10 mouse cellular contexts compared by ENCODE assay signal in the genomic region with DNA sequence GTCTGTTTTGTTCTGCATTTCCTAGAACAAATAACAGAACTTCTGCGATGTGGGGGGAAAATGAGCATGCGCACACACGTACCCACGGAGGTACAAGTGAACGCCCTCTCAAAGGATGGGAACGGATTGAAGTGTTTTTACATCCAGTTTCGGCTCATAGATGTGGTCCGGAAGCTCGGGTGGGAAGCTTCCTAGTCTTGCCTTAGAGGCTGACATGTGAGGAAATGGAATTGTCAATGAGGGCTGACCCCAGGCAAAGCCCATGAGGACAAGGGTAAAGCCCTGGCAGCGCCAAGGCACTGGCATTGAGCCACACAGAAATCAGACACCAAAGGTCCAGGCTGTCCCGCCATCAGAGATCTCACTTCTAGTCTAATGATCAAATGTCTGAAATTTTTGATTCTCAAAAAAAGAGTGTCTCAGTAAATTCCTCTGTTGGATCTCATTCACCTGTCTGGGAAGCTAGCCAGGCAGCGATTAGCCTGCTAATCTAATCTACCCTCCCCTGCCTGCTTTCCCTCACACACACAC.
DNase-seq lines count a peak whose midpoint lies in the region; ATAC-seq and TF ChIP-seq lines count a peak whose summit lies in the region.
"Had no signal": no experiment of that assay in that cellular context is flagged by ENCODE, and none has a peak within 500 bp of the region (broad histone marks: within the 10 kb centered on the region; RNA-seq: fewer than 3 reads in every experiment).

No protein-coding gene starts in this region.

- peak; percentile 12 for DNase-seq in heart, adult 8-10 months (ENCODE audit: low spot score)
- DNase-seq in cerebellum, adult 9-10 months, result peak; percentile 27
- DNase-seq in layer of hippocampus, adult 2 months (ENCODE audit: low spot score in 2 of 2), result peak in 1 of 2 experiments; percentile 60
- DNase-seq in right cerebral cortex, postnatal 10 days (ENCODE audit: low spot score in 2 of 2), result peak; percentile 44 to 54
- DNase-seq in lung, postnatal 0 days (ENCODE audit: low spot score), result no peak
- no peak for DNase-seq in thymus, postnatal 14 days

- peaks cover 19% of the 10 kb centered on the region for H3K4me1 ChIP-seq in heart, embryonic 12.5 days (replicated peaks)
- H3K4me1 ChIP-seq in heart, embryonic 16.5 days (ENCODE audit: control insufficient read depth, insufficient read depth, low read length), result peaks cover 15% of the 10 kb centered on the region
- no peaks in the 10 kb centered on the region for H3K4me1 ChIP-seq in lung, postnatal 0 days (ENCODE audit: insufficient read depth, low read depth, low read length)
- H3K4me1 ChIP-seq: liver, embryonic 15.5 days had no signal

- no peak overlapping the region for H3K9ac ChIP-seq in heart, embryonic 12.5 days
- no peak overlapping the region for H3K9ac ChIP-seq in heart, embryonic 16.5 days (ENCODE audit: low read length)
- no peak overlapping the region for H3K9ac ChIP-seq in lung, postnatal 0 days (replicated peaks; ENCODE audit: low read depth)
- H3K9ac ChIP-seq: liver, embryonic 15.5 days had no signal

- no peaks in the 10 kb centered on the region for H3K9me3 ChIP-seq in heart, embryonic 12.5 days (replicated peaks)
- H3K9me3 ChIP-seq in heart, embryonic 16.5 days (replicated peaks; ENCODE audit: control insufficient read depth, low read length), result no peaks in the 10 kb centered on the region
- no peaks in the 10 kb centered on the region for H3K9me3 ChIP-seq in lung, postnatal 0 days (ENCODE audit: low read length)
- H3K9me3 ChIP-seq: G1E; liver, embryonic 15.5 days had no signal

- no peak overlapping the region for H3K27ac ChIP-seq in heart, embryonic 12.5 days (ENCODE audit: poor library complexity, severe bottlenecking)
- peak overlapping the region; percentile 41; the same call in 1 of the 2 replicates for H3K27ac ChIP-seq in heart, embryonic 16.5 days (ENCODE audit: low read length)
- H3K27ac ChIP-seq in layer of hippocampus, adult 2 months, result peak overlapping the region; percentile 79
- no peak overlapping the region for H3K27ac ChIP-seq in lung, postnatal 0 days (ENCODE audit: low read length)
- H3K27ac ChIP-seq: liver, embryonic 15.5 days had no signal

- ATAC-seq in heart, embryonic 12.5 days (ENCODE audit: insufficient number of reproducible peaks, low FRiP score), result no peak
- ATAC-seq in heart, embryonic 16.5 days (replicated peaks; ENCODE audit: extremely low read depth, insufficient read depth, low FRiP score), result no peak
- ATAC-seq in lung, postnatal 0 days, result no peak

- no peak for TF ChIP-seq CTCF in layer of hippocampus, adult 2 months (conservative IDR thresholded peaks at IDR 0.05)
- no peak for TF ChIP-seq CTCF in lung, postnatal 0 days (IDR thresholded peaks at IDR 0.05)

- H3K36me3 ChIP-seq in heart, embryonic 12.5 days, result no peaks in the 10 kb centered on the region
- H3K36me3 ChIP-seq in heart, embryonic 16.5 days (ENCODE audit: control insufficient read depth, insufficient read depth), result no peaks in the 10 kb centered on the region
- no peaks in the 10 kb centered on the region for H3K36me3 ChIP-seq in lung, postnatal 0 days (ENCODE audit: insufficient read depth, low read length)
- H3K36me3 ChIP-seq: G1E; liver, embryonic 15.5 days had no signal

- H3K4me3 ChIP-seq in heart, embryonic 12.5 days, result no peak overlapping the region
- no peak overlapping the region for H3K4me3 ChIP-seq in heart, embryonic 16.5 days (ENCODE audit: low read length)
- H3K4me3 ChIP-seq in layer of hippocampus, adult 2 months, result peak overlapping the region; percentile 5; the same call in 1 of the 2 replicates
- no peak overlapping the region for H3K4me3 ChIP-seq in lung, postnatal 0 days (ENCODE audit: low read depth, low read length)
- H3K4me3 ChIP-seq: liver, embryonic 15.5 days had no signal

- no peak overlapping the region for H3K4me2 ChIP-seq in heart, embryonic 12.5 days
- H3K4me2 ChIP-seq in heart, embryonic 16.5 days (ENCODE audit: low read depth, low read length), result 0 out of 2 replicates have a peak overlapping the region, but pooled peaks have one; percentile 13
- no peak overlapping the region for H3K4me2 ChIP-seq in lung, postnatal 0 days (replicated peaks; ENCODE audit: low read depth, low read length)
- H3K4me2 ChIP-seq: liver, embryonic 15.5 days had no signal

- WGBS in heart, embryonic 12.5 days, result 43% methylated on average over 12 of the region's 12 CpGs
- WGBS in heart, embryonic 16.5 days, result 41% methylated on average over 12 of the region's 12 CpGs
- 46% methylated on average over 12 of the region's 12 CpGs for WGBS in lung, postnatal 0 days

- no peaks in the 10 kb centered on the region for H3K27me3 ChIP-seq in heart, embryonic 12.5 days (replicated peaks)
- no peaks in the 10 kb centered on the region for H3K27me3 ChIP-seq in heart, embryonic 16.5 days (ENCODE audit: control insufficient read depth, insufficient read depth, low read length)
- H3K27me3 ChIP-seq in lung, postnatal 0 days (replicated peaks; ENCODE audit: insufficient read depth, low read length), result no peaks in the 10 kb centered on the region

- TF ChIP-seq EP300 in lung, postnatal 0 days (IDR thresholded peaks at IDR 0.05), result no peak

Comparison
In these comparisons a context has a peak if more than half of its experiments do, and no peak if none do; other contexts are left out.
1. H3K27ac ChIP-seq: peak in heart, embryonic 16.5 days (single experiment) and layer of hippocampus, adult 2 months (single experiment); none in heart, embryonic 12.5 days (single experiment) and lung, postnatal 0 days (single experiment).
2. DNase-seq: peak in heart, adult 8-10 months (single experiment), cerebellum, adult 9-10 months (single experiment) and right cerebral cortex, postnatal 10 days (2 of 2); none in lung, postnatal 0 days (single experiment) and thymus, postnatal 14 days (single experiment).